Mouse (Mus musculus) hindbrain, embryonic 11.5 days (tissue): ENCODE data around the gene Gm10719. TPM values are rescaled to one million over a fixed set of nuclear protein-coding genes. Genes with fewer than 3 reads are reported as not detected.
"Not testable (repeated sequence)": the region's sequence is repeated elsewhere in the genome, so short reads cannot be mapped to it uniquely, and the experiment has no call there.

Experiments used
- ATAC-seq: fragments of 200-750 bp; cut with Nextera tagmentation; 2 replicates; pipeline ENCODE4 v1.8.0; 2017; ENCODE audit warnings: mild to moderate bottlenecking, moderate TSS enrichment, moderate library complexity; ENCODE audit not compliant: low FRiP score
- DNase-seq: peaks from one replicate; pipeline ENCODE4 v3.0.0-alpha.2; 2015; ENCODE audit warnings: low spot score
- H3K27ac ChIP-seq: fragments of 300-500 bp; sonication (generic); 2 replicates; pipeline ENCODE4 v1.5.1; 2014; ENCODE audit warnings: mild to moderate bottlenecking, low read depth, low read length
- H3K27me3 ChIP-seq: fragments of 300-500 bp; sonication (generic); 2 replicates; pipeline ENCODE4 v1.6.1; 2014; ENCODE audit warnings: mild to moderate bottlenecking, low read length, moderate library complexity, mixed read lengths; ENCODE audit not compliant: control insufficient read depth, insufficient read depth
- H3K36me3 ChIP-seq: fragments of 300-500 bp; sonication (generic); 2 replicates; pipeline ENCODE4 v1.6.1; 2014; ENCODE audit warnings: mild to moderate bottlenecking, low read length, moderate library complexity, mixed read lengths; ENCODE audit not compliant: control insufficient read depth, insufficient read depth
- H3K4me1 ChIP-seq: fragments of 300-500 bp; sonication (generic); replicated peaks from 2 replicates; pipeline ENCODE4 v1.6.1; 2014; ENCODE audit warnings: low read length, mixed read lengths; ENCODE audit not compliant: control insufficient read depth, insufficient read depth
- H3K4me2 ChIP-seq: fragments of 300-500 bp; sonication (generic); replicated peaks from 2 replicates; pipeline ENCODE4 v1.6.1; 2014; ENCODE audit warnings: mild to moderate bottlenecking, low read depth, low read length
- H3K4me3 ChIP-seq: fragments of 300-500 bp; sonication (generic); 2 replicates; pipeline ENCODE4 v1.5.1; 2014; ENCODE audit warnings: low read depth, low read length
- H3K9ac ChIP-seq: fragments of 300-500 bp; sonication (generic); 2 replicates; pipeline ENCODE4 v1.6.1; 2014; ENCODE audit warnings: low read depth, low read length
- H3K9me3 ChIP-seq: fragments of 300-500 bp; sonication (generic); 2 replicates; pipeline ENCODE4 v1.6.1; 2016; ENCODE audit warnings: low read length; ENCODE audit not compliant: control insufficient read depth
- WGBS: fragments of 180-500 bp; shearing (Covaris S2); extraction: QIAGEN DNeasy Blood & Tissue Kit; methylation state at CpG from one replicate; pipeline ENCODE4 v1.1.7; 2014; 5-methylcytosine and 5-hydroxymethylcytosine counted together
- polyA plus RNA-seq: library from polyadenylated mRNA; unstranded; fragments of >200 nt; fragmentation: Nextera tagmentation; extraction: Ambion mirVana; gene quantifications from 2 replicates; pipeline ENCODE4 v1.2.1, GENCODE M21; 2014

Gene Gm10719
- polyA plus RNA-seq, 1 experiment from 2014 or later, result not detected

DNA sequence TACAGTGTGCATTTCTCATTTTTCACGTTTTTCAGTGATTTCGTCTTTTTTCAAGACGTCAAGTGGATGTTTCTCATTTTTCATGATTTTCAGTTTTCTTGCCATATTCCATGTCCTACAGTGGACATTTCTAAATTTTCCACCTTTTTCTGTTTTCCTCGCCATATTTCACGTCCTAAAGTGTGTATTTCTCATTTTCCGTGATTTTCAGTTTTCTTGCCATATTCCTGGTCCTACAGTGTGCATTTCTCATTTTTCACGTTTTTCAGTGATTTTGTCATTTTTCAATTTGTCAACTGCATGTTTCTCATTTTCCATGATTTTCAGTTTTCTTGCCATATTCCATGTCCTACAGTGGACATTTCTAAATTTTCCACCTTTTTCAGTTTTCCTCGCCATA lies 17.1 kb downstream of the Gm10719 start, which contains the start of gene Gm17535:
TSS of gene Gm17535 (plus strand) at position 301 of the 400 bp plus-strand sequence.
- no CpG with 5 or more reads among the region's 8 CpGs for WGBS
- H3K36me3 ChIP-seq, H3K9ac ChIP-seq, H3K9me3 ChIP-seq, H3K27ac ChIP-seq, DNase-seq, H3K27me3 ChIP-seq, H3K4me2 ChIP-seq, H3K4me3 ChIP-seq, ATAC-seq, H3K4me1 ChIP-seq: not testable (repeated sequence)

DNA sequence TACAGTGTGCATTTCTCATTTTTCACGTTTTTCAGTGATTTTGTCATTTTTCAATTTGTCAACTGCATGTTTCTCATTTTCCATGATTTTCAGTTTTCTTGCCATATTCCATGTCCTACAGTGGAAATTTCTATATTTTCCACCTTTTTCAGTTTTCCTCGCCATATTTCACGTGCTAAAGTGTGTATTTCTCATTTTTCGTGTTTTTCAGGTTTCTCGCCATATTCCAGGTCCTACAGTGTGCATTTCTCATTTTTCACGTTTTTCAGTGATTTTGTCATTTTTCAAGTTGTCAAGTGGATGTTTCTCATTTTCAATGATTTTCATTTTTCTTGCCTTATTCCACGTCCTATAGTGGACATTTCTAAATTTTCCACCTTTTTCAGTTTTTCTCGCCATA lies 19.4 kb downstream of the Gm10719 start, which contains the start of gene Gm10715:
TSS of gene Gm10715 (plus strand) at position 301 of the 400 bp plus-strand sequence.
- H3K27me3 ChIP-seq, H3K36me3 ChIP-seq, ATAC-seq, H3K4me3 ChIP-seq, H3K27ac ChIP-seq, H3K4me1 ChIP-seq, H3K9me3 ChIP-seq, H3K9ac ChIP-seq, DNase-seq, H3K4me2 ChIP-seq: not testable (repeated sequence)
- 76% methylated on average over 6 of the region's 8 CpGs for WGBS

DNA sequence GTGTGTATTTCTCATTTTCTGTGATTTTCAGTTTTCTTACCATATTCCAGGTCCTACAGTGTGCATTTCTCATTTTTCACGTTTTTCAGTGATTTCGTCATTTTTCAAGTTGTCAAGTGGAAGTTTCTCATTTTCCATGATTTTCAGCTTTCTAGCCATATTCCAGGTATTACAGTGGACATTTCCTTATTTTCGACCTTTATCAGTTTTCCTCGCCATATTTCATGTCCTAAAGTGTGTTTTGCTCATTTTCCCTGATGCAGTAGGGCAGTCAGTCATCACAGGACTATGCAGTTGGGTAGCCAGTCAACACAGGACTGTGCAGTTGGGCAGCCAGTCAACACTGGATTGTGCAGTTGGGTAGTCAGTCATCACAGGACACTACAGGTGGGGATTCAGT lies 21.0 kb downstream of the Gm10719 start:
- not testable (repeated sequence) for H3K4me2 ChIP-seq, H3K36me3 ChIP-seq, H3K4me3 ChIP-seq, H3K27me3 ChIP-seq, H3K27ac ChIP-seq, H3K9me3 ChIP-seq, H3K4me1 ChIP-seq, H3K9ac ChIP-seq, ATAC-seq
- 65% methylated on average over 4 of the region's 4 CpGs for WGBS
- peak; percentile 19 for DNase-seq

Other genes with a start within 250 kb of the Gm10719 start
- gene Gm10722, start 16.5 kb upstream of the Gm10719 start, polyA plus RNA-seq, result not detected in 2 replicates
- not detected in 2 replicates for gene Gm11168, start 14.1 kb upstream of the Gm10719 start, polyA plus RNA-seq
- gene Gm10721, start 4.3 kb upstream of the Gm10719 start, polyA plus RNA-seq, result not detected in 2 replicates
- gene Gm10720, start 1.8 kb upstream of the Gm10719 start, polyA plus RNA-seq, result not detected in 2 replicates
- 0.75 and 1.2 TPM in 2 replicates for gene Gm10718, start 6.1 kb downstream of the Gm10719 start, polyA plus RNA-seq
- 0.88 and 1.1 TPM in 2 replicates for gene Gm10717, start 8.0 kb downstream of the Gm10719 start, polyA plus RNA-seq
- not detected in 2 replicates for gene Gm17535, start 17.2 kb downstream of the Gm10719 start, polyA plus RNA-seq
- not detected in 2 replicates for gene Gm10715, start 19.5 kb downstream of the Gm10719 start, polyA plus RNA-seq